Mouse (Mus musculus) limb, embryonic 14.5 days (tissue): Measurements from ENCODE around the gene Serbp1. TPM values are rescaled to one million over a fixed set of nuclear protein-coding genes. Genes with fewer than 3 reads are reported as not detected.
"Not testable (repeated sequence)": the region's sequence is repeated elsewhere in the genome, so short reads cannot be mapped to it uniquely, and the experiment has no call there.

Source experiments
- ATAC-seq: fragments of 200-750 bp; cut with Nextera tagmentation; 2 replicates; pipeline ENCODE4 v1.8.0; 2017; ENCODE audit warnings: low read depth, moderate number of reproducible peaks, moderate TSS enrichment; ENCODE audit not compliant: low FRiP score
- DNase-seq: peaks from one replicate; pipeline ENCODE4 v3.0.0-alpha.2; 2015; ENCODE audit warnings: low spot score
- H3K27ac ChIP-seq: fragments of 300-500 bp; sonication (generic); replicated peaks from 2 replicates; pipeline ENCODE4 v1.5.1; 2014; ENCODE audit warnings: low read depth, mild to moderate bottlenecking, low read length, moderate library complexity, mixed read lengths
- H3K27me3 ChIP-seq: fragments of 300-500 bp; sonication (generic); 2 replicates; pipeline ENCODE4 v1.6.1; 2014; ENCODE audit warnings: low read length, mixed read lengths; ENCODE audit not compliant: control insufficient read depth, insufficient read depth
- H3K36me3 ChIP-seq: fragments of 300-500 bp; sonication (generic); 2 replicates; pipeline ENCODE4 v1.6.1; 2014; ENCODE audit warnings: mild to moderate bottlenecking, low read length, moderate library complexity, mixed read lengths; ENCODE audit not compliant: control insufficient read depth, insufficient read depth
- H3K4me1 ChIP-seq: fragments of 300-500 bp; sonication (generic); 2 replicates; pipeline ENCODE4 v1.6.1; 2014; ENCODE audit warnings: antibody characterized with exemption, low read length, mixed read lengths; ENCODE audit not compliant: control insufficient read depth, insufficient read depth
- H3K4me2 ChIP-seq: fragments of 300-500 bp; sonication (generic); replicated peaks from 2 replicates; pipeline ENCODE4 v1.6.1; 2014; ENCODE audit warnings: low read depth, mild to moderate bottlenecking, low read length, moderate library complexity; ENCODE audit not compliant: severe bottlenecking
- H3K4me3 ChIP-seq: fragments of 300-500 bp; sonication (generic); replicated peaks from 2 replicates; pipeline ENCODE4 v1.5.1; 2014; ENCODE audit warnings: low read length
- H3K9ac ChIP-seq: fragments of 300-500 bp; sonication (generic); 2 replicates; pipeline ENCODE4 v1.6.1; 2014; ENCODE audit warnings: mild to moderate bottlenecking, low read depth, low read length, moderate library complexity; ENCODE audit not compliant: severe bottlenecking
- H3K9me3 ChIP-seq: fragments of 300-500 bp; sonication (generic); 2 replicates; pipeline ENCODE4 v1.6.1; 2016; ENCODE audit warnings: low read length; ENCODE audit not compliant: control insufficient read depth
- POLR2A ChIP-seq: fragments of 200-500 bp; IDR thresholded peaks from 2 replicates; pipeline ENCODE4 v1.8.0; 2012; ENCODE audit warnings: inconsistent platforms, mild to moderate bottlenecking, moderate library complexity, borderline replicate concordance; ENCODE audit not compliant: insufficient read depth, insufficient read length; ENCODE audit errors: extremely low read depth
- WGBS: fragments of 180-500 bp; shearing (Covaris S2); extraction: QIAGEN DNeasy Blood & Tissue Kit; methylation state at CpG from one replicate; pipeline ENCODE4 v1.1.7; 2014; 5-methylcytosine and 5-hydroxymethylcytosine counted together
- polyA plus RNA-seq, 2 experiments: library from polyadenylated mRNA; depleted of rRNA in 1 of 2; stranded (reverse) in 1 of 2; unstranded in 1 of 2; fragments of >200 nt; fragmentation: Nextera tagmentation in 1 of 2; extraction: Ambion mirVana in 1 of 2; gene quantifications; 2 replicates each; pipeline versions ENCODE4 v1.2.1 to v1.2.3; 2012 to 2014

Gene Serbp1
- polyA plus RNA-seq, 2 experiments: 465 to 481 TPM

- DNase-seq (no peak), ATAC-seq (no peak)
- H3K9ac ChIP-seq: no peak overlapping the region
- no peaks in the 10 kb centered on the region for H3K9me3 ChIP-seq
- TF ChIP-seq POLR2A: no peak
- no peaks in the 10 kb centered on the region for H3K36me3 ChIP-seq
- no peaks in the 10 kb centered on the region for H3K4me1 ChIP-seq
- no peak overlapping the region for H3K4me3 ChIP-seq
- no peak overlapping the region for H3K4me2 ChIP-seq
- WGBS: 90% methylated on average over 4 of the region's 4 CpGs
- no peaks in the 10 kb centered on the region for H3K27me3 ChIP-seq
- H3K27ac ChIP-seq: no peak overlapping the region
Observed at GRCm38 (mm10) chr6:67217402-67217801, 20.6 kb upstream of the Serbp1 start.

- no peak for TF ChIP-seq POLR2A
- DNase-seq: no peak
- H3K36me3 ChIP-seq: no peaks in the 10 kb centered on the region
- no peak overlapping the region for H3K27ac ChIP-seq
- H3K27me3 ChIP-seq: no peaks in the 10 kb centered on the region
- no peak overlapping the region for H3K4me3 ChIP-seq
- ATAC-seq: no peak
- H3K4me2 ChIP-seq: no peak overlapping the region
- no peak overlapping the region for H3K9ac ChIP-seq
- no peaks in the 10 kb centered on the region for H3K9me3 ChIP-seq
- WGBS: 93% methylated on average over 1 of the region's 1 CpGs
- H3K4me1 ChIP-seq: no peaks in the 10 kb centered on the region
Observed at GRCm38 (mm10) chr6:67217846-67218245, 20.1 kb upstream of the Serbp1 start.

- no peak overlapping the region for H3K9ac ChIP-seq
- no peaks in the 10 kb centered on the region for H3K36me3 ChIP-seq
- no peak for TF ChIP-seq POLR2A
- no peaks in the 10 kb centered on the region for H3K9me3 ChIP-seq
- ATAC-seq (no peak), DNase-seq (no peak)
- H3K27me3 ChIP-seq: no peaks in the 10 kb centered on the region
- no peak overlapping the region for H3K4me3 ChIP-seq
- no peak overlapping the region for H3K27ac ChIP-seq
- no peaks in the 10 kb centered on the region for H3K4me1 ChIP-seq
- H3K4me2 ChIP-seq: no peak overlapping the region
Observed at GRCm38 (mm10) chr6:67218566-67218965, 19.4 kb upstream of the Serbp1 start.

- WGBS: 93% methylated on average over 14 of the region's 14 CpGs
Observed at GRCm38 (mm10) chr6:67219931-67220330, 18.0 kb upstream of the Serbp1 start.

GRCm38 (mm10) chr6:67220731-67221130, 17.2 kb upstream of the Serbp1 start:
- Histone ChIP-seq H3K4me1 (no peaks in the 10 kb centered on the region), H3K4me3 (no peak overlapping the region), H3K9me3 (no peaks in the 10 kb centered on the region), H3K27ac (no peak overlapping the region), H3K4me2 (no peak overlapping the region), H3K27me3 (no peaks in the 10 kb centered on the region), H3K9ac (no peak overlapping the region), H3K36me3 (no peaks in the 10 kb centered on the region)
- ATAC-seq (no peak), DNase-seq (no peak)
- TF ChIP-seq POLR2A: no peak

More at GRCm38 (mm10) chr6:67219931-67220330, 18.0 kb upstream of the Serbp1 start:
- H3K27ac ChIP-seq, H3K9me3 ChIP-seq, H3K4me3 ChIP-seq, H3K9ac ChIP-seq, H3K4me1 ChIP-seq, ATAC-seq, DNase-seq, H3K27me3 ChIP-seq, H3K36me3 ChIP-seq, H3K4me2 ChIP-seq: not testable (repeated sequence)

GRCm38 (mm10) chr6:67223082-67223481, 14.9 kb upstream of the Serbp1 start:
- H3K9me3 ChIP-seq: no peaks in the 10 kb centered on the region
- DNase-seq: no peak
- H3K4me3 ChIP-seq: no peak overlapping the region
- WGBS: 78% methylated on average over 1 of the region's 1 CpGs
- no peaks in the 10 kb centered on the region for H3K4me1 ChIP-seq
- no peak overlapping the region for H3K4me2 ChIP-seq
- no peak overlapping the region for H3K9ac ChIP-seq
- no peaks in the 10 kb centered on the region for H3K36me3 ChIP-seq
- ATAC-seq: no peak
- no peaks in the 10 kb centered on the region for H3K27me3 ChIP-seq
- H3K27ac ChIP-seq: no peak overlapping the region
- TF ChIP-seq POLR2A: no peak
